Mouse (Mus musculus) G1E (cell line): ENCODE results near the gene Shank3.

Experiments used
- CTCF ChIP-seq: IDR thresholded peaks from 2 replicates; pipeline ENCODE4 v1.5.1; 2012; ENCODE audit warnings: low read depth, low read length, inconsistent platforms, mixed read lengths
- GATA1 ChIP-seq: IDR thresholded peaks from 2 replicates; pipeline ENCODE4 v1.6.1; 2012; ENCODE audit warnings: borderline replicate concordance, low read length, inconsistent platforms, mixed read lengths
- POLR2AphosphoS5 ChIP-seq: IDR thresholded peaks from 2 replicates; pipeline ENCODE4 v1.6.1; 2012; ENCODE audit warnings: low read depth, low read length, inconsistent platforms; ENCODE audit not compliant: insufficient replicate concordance

GRCm38 (mm10) chr15:89533843-89534207 is 34.4 kb downstream of the Shank3 start:
- TF ChIP-seq CTCF (no peak), GATA1 (no peak), POLR2AphosphoS5 (no peak)
